Mouse (Mus musculus) skeletal muscle tissue, adult 2 months (tissue): Measurements from ENCODE around the gene Wdr89.
A peak's percentile ranks its signal among the peaks of the same experiment; 100 is the strongest.

Experiments
- DNase-seq: peaks from one replicate; pipeline ENCODE4 v3.0.0-alpha.2; 2012; ENCODE audit warnings: low read depth, low spot score

Wdr89 gene

GRCm38 (mm10) chr12:75616158-75616791 lies 53.1 kb downstream of the Wdr89 start:
- DNase-seq: peak; percentile 31

DNA sequence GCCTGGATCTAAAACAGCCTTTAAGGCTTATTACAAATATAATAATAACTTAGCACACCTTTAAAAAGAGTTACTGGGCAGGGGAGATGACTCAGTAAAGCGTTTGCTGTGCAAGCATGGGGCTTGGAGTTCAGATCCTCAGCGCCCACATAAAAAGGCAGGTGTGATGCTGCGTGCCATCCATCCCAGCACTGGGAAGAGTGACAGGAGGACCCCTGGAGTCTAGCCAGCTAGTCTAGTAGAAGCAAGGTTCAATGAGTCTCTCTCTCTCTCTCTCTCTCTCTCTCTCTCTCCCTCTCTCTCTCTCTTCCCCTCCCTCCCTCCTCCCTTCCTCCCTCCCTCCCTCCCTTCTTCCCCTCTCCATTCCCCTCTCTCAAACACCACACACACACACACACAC lies 53.8 kb downstream of the Wdr89 start:
- no peak for DNase-seq

DNA sequence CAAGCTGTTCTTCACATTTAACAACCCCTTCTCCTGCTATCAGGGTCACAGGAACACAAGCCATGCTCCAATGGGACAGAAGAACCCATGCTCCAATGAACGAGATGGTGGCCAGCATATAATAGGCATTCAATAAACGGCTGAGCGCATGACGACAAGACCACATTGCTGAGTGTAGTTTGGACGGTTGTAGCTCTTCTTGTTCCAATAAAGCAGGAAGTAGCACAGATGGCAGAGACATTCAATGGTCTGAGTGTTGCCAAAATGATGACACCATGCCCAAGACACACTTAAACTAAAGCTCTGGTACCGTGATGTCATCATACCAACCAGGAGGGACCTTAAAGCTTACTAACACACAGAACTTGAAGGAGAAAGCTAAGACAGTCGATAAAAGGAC lies 56.6 kb downstream of the Wdr89 start:
- DNase-seq: no peak

DNA sequence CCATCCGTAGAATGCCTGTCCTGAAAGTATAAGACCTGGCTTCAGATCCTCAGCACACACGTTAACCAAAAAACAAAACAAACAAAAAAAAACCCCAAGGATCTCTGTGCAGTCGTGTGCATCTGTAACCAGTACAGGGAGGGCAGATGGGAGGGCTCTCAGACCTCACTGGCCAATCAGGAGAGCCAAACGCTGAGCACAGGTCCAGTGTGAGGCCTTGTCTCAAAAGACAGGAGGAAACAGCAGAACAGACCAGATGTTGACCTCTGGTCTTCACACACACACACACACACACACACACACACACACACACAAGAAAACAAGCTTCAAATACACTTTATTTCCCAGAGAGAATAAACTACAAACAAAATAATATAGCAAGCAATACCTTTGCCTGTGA lies 69.8 kb downstream of the Wdr89 start:
- DNase-seq: peak; percentile 24

DNA sequence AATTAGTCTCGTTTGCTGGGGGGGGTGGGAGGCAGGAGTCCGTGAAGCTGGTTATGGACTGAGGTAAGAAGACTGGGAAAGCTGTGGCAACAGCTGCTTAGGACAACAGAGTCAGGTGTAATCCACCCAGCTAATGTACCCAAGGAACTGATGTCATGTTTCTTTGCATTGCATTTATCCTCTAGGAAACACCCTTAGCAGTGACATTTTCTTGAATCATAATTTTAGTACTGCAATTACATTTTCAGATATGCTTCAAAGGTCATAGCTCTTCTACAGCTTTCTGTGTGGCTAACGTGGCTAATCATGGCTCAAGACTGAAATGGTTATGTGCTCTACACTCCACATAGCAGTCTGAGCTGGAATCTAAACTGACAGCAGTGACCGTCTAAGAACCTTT lies 70.3 kb downstream of the Wdr89 start:
- no peak for DNase-seq

DNA sequence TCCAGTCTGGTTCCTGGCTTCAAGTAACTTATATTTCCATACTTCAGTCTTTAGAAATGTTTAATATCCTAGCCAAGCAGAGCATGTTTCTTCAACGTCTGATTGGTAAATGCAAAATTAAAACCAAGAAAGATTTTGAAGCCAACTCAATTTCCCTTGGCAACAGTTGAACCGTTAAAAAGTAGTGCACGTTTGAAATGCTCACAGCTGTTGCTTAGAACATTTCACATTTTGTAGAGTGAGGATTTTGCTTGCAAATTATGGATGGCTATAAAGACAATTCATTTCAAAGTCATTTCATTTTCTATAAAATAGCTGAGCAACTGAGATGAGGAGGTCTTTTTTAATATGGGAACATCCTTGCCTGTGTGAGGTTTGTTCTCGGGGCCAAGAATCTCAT lies 71.6 kb downstream of the Wdr89 start:
- DNase-seq: no peak

DNA sequence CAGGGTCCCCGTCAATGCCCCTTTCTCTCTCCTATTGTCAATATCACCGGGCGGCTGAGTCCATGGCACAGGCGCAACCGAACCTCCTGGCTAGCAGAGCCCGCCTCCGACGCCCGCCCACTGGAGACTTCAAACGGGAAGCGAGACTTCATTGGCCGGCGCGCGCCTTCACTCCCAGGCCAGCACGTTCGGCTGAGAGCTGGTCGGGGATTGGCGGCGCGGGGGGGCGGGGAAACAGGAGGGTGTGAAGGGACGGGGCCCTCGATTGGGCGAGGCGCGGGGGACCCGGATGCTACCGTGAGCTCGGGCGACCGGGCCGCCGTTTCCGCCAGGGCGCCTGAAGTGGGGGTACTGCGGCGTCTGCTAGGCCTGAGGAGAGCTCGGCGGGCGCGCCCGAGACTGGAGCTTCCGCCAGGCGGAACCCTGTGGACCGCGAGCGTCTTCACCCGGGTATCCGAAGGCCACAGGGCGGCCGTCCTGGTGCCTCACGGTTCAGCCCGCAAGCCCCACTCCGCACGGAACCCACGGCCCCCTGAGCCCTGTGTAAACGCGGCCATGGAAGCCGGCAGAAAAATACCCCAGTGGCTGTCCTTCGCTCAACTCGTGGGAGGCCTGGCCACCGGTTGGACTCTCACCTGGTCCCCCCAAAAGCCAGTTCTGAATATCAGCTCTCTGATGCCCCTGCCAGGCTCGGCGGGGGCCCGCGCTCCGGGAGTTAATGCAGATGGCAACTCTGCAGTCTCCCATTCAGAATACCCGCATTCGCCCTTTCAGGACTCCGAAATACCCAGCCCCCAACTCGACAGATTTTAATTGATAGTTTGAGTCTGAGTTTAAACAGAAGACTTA lies 73.0 kb downstream of the Wdr89 start, which contains the start of gene Ppp2r5e:
Gene Ppp2r5e (minus strand): TSS at position 92 of the 849 bp plus-strand sequence.
- DNase-seq: peak; percentile 96

GRCm38 (mm10) chr12:75595291-75596153 lies 73.8 kb downstream of the Wdr89 start:
- DNase-seq: no peak

DNA sequence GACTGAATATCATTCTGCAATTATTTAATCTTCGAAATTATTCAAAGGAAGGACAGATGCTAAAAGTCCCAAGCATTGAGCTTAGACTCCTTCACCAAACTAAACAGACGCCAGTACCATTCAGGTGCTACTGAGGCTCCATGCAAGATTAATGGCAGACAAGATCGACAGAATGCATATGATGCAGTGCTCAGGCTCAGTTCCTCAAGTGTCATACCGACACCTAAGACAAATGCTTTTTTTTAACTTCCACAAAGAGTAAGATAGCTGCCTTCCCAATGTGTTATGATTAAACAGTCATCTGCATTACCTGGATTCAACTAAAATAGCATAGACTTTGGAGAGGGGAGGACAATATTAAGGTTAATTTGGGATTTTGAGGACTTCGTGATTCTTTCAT lies 74.9 kb downstream of the Wdr89 start:
- no peak for DNase-seq

DNA sequence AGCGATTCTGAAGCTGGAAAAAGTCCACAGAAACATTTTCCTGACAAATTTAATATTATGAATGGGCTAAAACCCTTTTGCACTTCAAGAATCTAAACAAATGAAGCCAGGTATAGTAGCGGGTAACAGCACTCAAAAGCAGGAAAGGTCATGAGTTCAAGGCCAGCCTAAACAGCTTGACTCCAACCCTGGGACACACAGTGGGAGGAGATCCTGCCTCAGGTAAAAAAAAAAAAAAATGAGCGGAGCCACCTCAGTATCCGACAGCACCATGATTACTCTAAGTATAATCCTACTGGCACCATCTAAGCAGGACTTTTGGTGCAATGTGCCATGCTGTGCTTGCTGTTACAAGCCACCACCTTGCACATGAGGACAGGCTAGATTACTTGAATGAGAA lies 75.5 kb downstream of the Wdr89 start:
- no peak for DNase-seq

- no peak for DNase-seq
Observed at GRCm38 (mm10) chr12:75587501-75587900, 81.8 kb downstream of the Wdr89 start.

DNA sequence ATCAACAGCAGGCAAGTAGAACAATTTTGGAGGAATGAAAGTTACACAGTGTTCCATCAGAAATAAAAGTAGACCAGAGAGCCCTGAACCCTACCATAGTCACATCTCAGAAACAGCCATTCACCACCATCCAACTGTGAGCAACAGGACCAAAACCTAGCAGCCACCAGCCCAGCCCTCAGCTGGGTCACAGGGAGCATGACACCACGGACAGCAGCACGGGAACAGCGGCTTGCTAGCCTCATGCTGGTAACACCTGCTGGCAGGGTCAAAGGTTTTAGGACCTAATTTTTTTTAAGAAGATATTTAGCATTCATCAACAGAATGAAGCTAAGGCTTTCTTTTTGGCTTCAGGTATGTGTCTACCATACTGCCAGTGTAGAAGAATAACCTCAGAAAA lies 85.6 kb downstream of the Wdr89 start:
- no peak for DNase-seq
